Mouse (Mus musculus): ENCODE data around the gene Gm6096. TPM values are rescaled to one million over a fixed set of nuclear protein-coding genes. Genes with fewer than 3 reads are reported as not detected.

Gm6096 gene
- polyA plus RNA-seq, 1 experiment = 0.13 TPM

GRCm38 (mm10) chr7:34228641-34229040 is 22.2 kb upstream of the Gm6096 start:
- no peak for TF ChIP-seq SRF (IDR thresholded peaks at IDR 0.05; ENCODE audit: control insufficient read depth, insufficient read length, low read depth)
- H3K79me2 ChIP-seq (ENCODE audit: control insufficient read depth, insufficient read depth) = peaks cover 57% of the 10 kb centered on the region
- peak overlapping the region; percentile 85 for H3K4me3 ChIP-seq
- H3K36me3 ChIP-seq (ENCODE audit: control insufficient read depth, insufficient read depth) = peaks cover 7% of the 10 kb centered on the region
- no peaks in the 10 kb centered on the region for H3K27me3 ChIP-seq (ENCODE audit: control insufficient read depth, insufficient read depth, insufficient read length)
- H3K4me2 ChIP-seq (ENCODE audit: low read depth) = peak overlapping the region; percentile 74
- no peak overlapping the region for H3ac ChIP-seq (ENCODE audit: control insufficient read depth, insufficient read length)

- H3K4me2 ChIP-seq (ENCODE audit: low read depth) = peak overlapping the region; percentile 74
- H3K79me2 ChIP-seq (ENCODE audit: control insufficient read depth, insufficient read depth) = peaks cover 52% of the 10 kb centered on the region
- TF ChIP-seq POLR2A (IDR thresholded peaks at IDR 0.05; ENCODE audit: insufficient read length, low read depth) (no peak), MAX (IDR thresholded peaks at IDR 0.05; ENCODE audit: low read depth) (no peak), REST (IDR thresholded peaks at IDR 0.05; ENCODE audit: insufficient read depth, insufficient read length) (no peak), CEBPB (IDR thresholded peaks at IDR 0.05; ENCODE audit: insufficient read depth, poor library complexity, severe bottlenecking) (no peak)
- H3K27me3 ChIP-seq (ENCODE audit: control insufficient read depth, insufficient read depth, insufficient read length) = no peaks in the 10 kb centered on the region
- H3ac ChIP-seq (ENCODE audit: control insufficient read depth, insufficient read length) = peak overlapping the region; percentile 13
- peaks cover 7% of the 10 kb centered on the region for H3K36me3 ChIP-seq (ENCODE audit: control insufficient read depth, insufficient read depth)
- H3K4me3 ChIP-seq = peak overlapping the region; percentile 85
Observed at GRCm38 (mm10) chr7:34229153-34229552, 21.7 kb upstream of the Gm6096 start.

DNA sequence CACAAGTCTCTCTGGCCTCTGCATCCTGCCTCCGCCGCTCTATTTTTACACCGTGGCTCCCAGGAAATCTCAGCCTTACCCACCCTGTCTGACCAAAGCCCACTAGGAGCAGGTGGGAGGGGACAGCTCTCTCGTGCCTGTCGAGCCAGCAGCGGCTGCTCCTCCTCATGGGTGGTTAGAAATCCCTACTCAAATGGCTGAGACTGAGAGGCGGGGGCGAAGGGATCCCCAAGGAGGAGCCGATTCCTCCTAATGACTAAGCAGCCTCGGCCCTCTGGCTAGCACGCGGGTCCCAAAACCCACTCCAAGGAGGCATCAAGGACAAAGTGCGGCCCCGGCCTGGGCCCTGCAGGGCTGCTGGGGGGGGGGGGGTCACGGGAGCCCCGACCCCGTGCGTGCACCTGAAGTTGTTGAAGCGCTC is 21.1 kb upstream of the Gm6096 start:
- Histone ChIP-seq H3K27me3 (ENCODE audit: control insufficient read depth, insufficient read depth, insufficient read length) (no peaks in the 10 kb centered on the region), H3K79me2 (ENCODE audit: control insufficient read depth, insufficient read depth) (peaks cover 49% of the 10 kb centered on the region), H3ac (ENCODE audit: control insufficient read depth, insufficient read length) (peak overlapping the region; percentile 13), H3K4me3 (peak overlapping the region; percentile 85), H3K36me3 (ENCODE audit: control insufficient read depth, insufficient read depth) (peaks cover 7% of the 10 kb centered on the region), H3K4me2 (ENCODE audit: low read depth) (peak overlapping the region; percentile 74)
- TF ChIP-seq REST (IDR thresholded peaks at IDR 0.05; ENCODE audit: insufficient read depth, insufficient read length) (no peak), E2F4 (IDR thresholded peaks at IDR 0.05; ENCODE audit: insufficient read depth) (no peak), MYOD1 (IDR thresholded peaks at IDR 0.05; ENCODE audit: control insufficient read depth in 1 of 3, insufficient read length in 2 of 3, low read depth in 2 of 3) (peak in 2 of 3 experiments; percentile 34 to 63), MYOG (IDR thresholded peaks at IDR 0.05; ENCODE audit: control insufficient read depth in 1 of 3, insufficient read depth in 1 of 3, insufficient read length in 2 of 3, low read depth in 2 of 3) (peak in 1 of 3 experiments; percentile 70), TCF3 (IDR thresholded peaks at IDR 0.05; ENCODE audit: insufficient read length, low read depth) (no peak), SRF (IDR thresholded peaks at IDR 0.05; ENCODE audit: control insufficient read depth, insufficient read length, low read depth) (no peak), CEBPB (IDR thresholded peaks at IDR 0.05; ENCODE audit: insufficient read depth, poor library complexity, severe bottlenecking) (no peak)

DNA sequence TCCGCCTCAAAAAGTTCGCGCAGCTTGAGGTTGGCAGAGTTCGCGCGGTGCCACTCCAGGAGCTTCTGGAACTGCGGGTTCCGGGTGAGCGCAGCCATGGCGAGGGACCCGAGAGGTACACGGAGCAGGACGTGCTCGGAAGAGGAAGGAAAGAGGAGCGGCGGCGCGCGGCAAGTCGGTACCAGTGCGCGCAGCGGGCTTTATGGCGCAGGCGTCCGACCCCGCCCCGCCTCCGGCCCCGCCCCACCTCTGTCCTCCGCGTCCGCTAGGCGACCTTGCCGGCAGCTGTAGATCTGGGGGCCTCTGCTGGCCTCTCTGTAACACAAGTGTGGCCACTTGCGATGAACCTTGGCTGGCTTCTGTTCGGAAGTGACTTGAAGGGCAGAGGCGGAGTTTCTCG is 20.7 kb upstream of the Gm6096 start, which contains the start of gene Gpi1:
Gene Gpi1, minus strand, starts transcription at position 221 of the 400 bp plus-strand sequence.
- TF ChIP-seq MYOD1 (IDR thresholded peaks at IDR 0.05; ENCODE audit: control insufficient read depth in 1 of 3, insufficient read length in 2 of 3, low read depth in 2 of 3) (peak in 2 of 3 experiments; percentile 28 to 64), POLR2AphosphoS2 (IDR thresholded peaks at IDR 0.05; ENCODE audit: insufficient read length, low read depth) (peak; percentile 98), POLR2A (IDR thresholded peaks at IDR 0.05; ENCODE audit: insufficient read length, low read depth) (peak; percentile 94), REST (IDR thresholded peaks at IDR 0.05; ENCODE audit: insufficient read depth, insufficient read length) (no peak), MYOG (IDR thresholded peaks at IDR 0.05; ENCODE audit: control insufficient read depth in 1 of 3, insufficient read depth in 1 of 3, insufficient read length in 2 of 3, low read depth in 2 of 3) (peak in 2 of 3 experiments; percentile 3 to 63), E2F4 (IDR thresholded peaks at IDR 0.05; ENCODE audit: insufficient read depth) (peak; percentile 18), CEBPB (IDR thresholded peaks at IDR 0.05; ENCODE audit: insufficient read depth, poor library complexity, severe bottlenecking) (no peak)
- H3K4me3 ChIP-seq = peak within 1 kb of the TSS; percentile 85
- H3ac ChIP-seq (ENCODE audit: control insufficient read depth, insufficient read length) = peak within 1 kb of the TSS; percentile 13
- H3K4me2 ChIP-seq (ENCODE audit: low read depth) = peak within 1 kb of the TSS; percentile 77
- H3K36me3 ChIP-seq (ENCODE audit: control insufficient read depth, insufficient read depth) = peaks cover 7% of the 10 kb centered on the region
- no peaks in the 10 kb centered on the region for H3K27me3 ChIP-seq (ENCODE audit: control insufficient read depth, insufficient read depth, insufficient read length)
- peaks cover 49% of the 10 kb centered on the region for H3K79me2 ChIP-seq (ENCODE audit: control insufficient read depth, insufficient read depth)

GRCm38 (mm10) chr7:34232785-34233725 is 17.8 kb upstream of the Gm6096 start:
- H3ac ChIP-seq (ENCODE audit: control insufficient read depth, insufficient read length) = peak overlapping the region; percentile 24

More at GRCm38 (mm10) chr7:34232785-34233725, 17.8 kb upstream of the Gm6096 start:
- no peak for TF ChIP-seq SRF (IDR thresholded peaks at IDR 0.05; ENCODE audit: control insufficient read depth, insufficient read length, low read depth)
- TF ChIP-seq TCF12 (IDR thresholded peaks at IDR 0.05; ENCODE audit: insufficient read depth, poor library complexity, severe bottlenecking) = no peak
- TF ChIP-seq E2F4 (IDR thresholded peaks at IDR 0.05; ENCODE audit: insufficient read depth) = no peak
- TF ChIP-seq USF1 (IDR thresholded peaks at IDR 0.05; ENCODE audit: low read depth) = no peak
- H3K36me3 ChIP-seq (ENCODE audit: control insufficient read depth, insufficient read depth) = peaks cover 3% of the 10 kb centered on the region
- peak overlapping the region; percentile 99 for H3K4me2 ChIP-seq (ENCODE audit: low read depth)
- no peaks in the 10 kb centered on the region for H3K27me3 ChIP-seq (ENCODE audit: control insufficient read depth, insufficient read depth, insufficient read length)
- H3K4me3 ChIP-seq = peak overlapping the region; percentile 41
- H3K79me2 ChIP-seq (ENCODE audit: control insufficient read depth, insufficient read depth) = peaks cover 19% of the 10 kb centered on the region
